Mouse (Mus musculus) forebrain, embryonic 16.5 days (tissue): ENCODE measurements around the gene Tnnt3. TPM values are rescaled to one million over a fixed set of nuclear protein-coding genes. Genes with fewer than 3 reads are reported as not detected.

Experiments used
- ATAC-seq: fragments of 200-750 bp; cut with Nextera tagmentation; 2 replicates; pipeline ENCODE4 v1.8.0; 2017; ENCODE audit warnings: mild to moderate bottlenecking, moderate library complexity
- H3K27ac ChIP-seq: fragments of 300-500 bp; sonication (generic); 2 replicates; pipeline ENCODE4 v1.5.1; 2014; ENCODE audit warnings: low read length, control low read depth
- H3K27me3 ChIP-seq: fragments of 300-500 bp; sonication (generic); replicated peaks from 2 replicates; pipeline ENCODE4 v1.6.1; 2014; ENCODE audit warnings: low read length; ENCODE audit not compliant: control insufficient read depth, insufficient read depth
- H3K36me3 ChIP-seq: fragments of 300-500 bp; sonication (generic); 2 replicates; pipeline ENCODE4 v1.6.1; 2014; ENCODE audit not compliant: control insufficient read depth, insufficient read depth
- H3K4me1 ChIP-seq: fragments of 300-500 bp; sonication (generic); replicated peaks from 2 replicates; pipeline ENCODE4 v1.6.1; 2014; ENCODE audit warnings: low read length; ENCODE audit not compliant: control insufficient read depth, insufficient read depth
- H3K4me2 ChIP-seq: fragments of 300-500 bp; sonication (generic); 2 replicates; pipeline ENCODE4 v1.6.1; 2014; ENCODE audit warnings: mild to moderate bottlenecking, low read length, control low read depth
- H3K4me3 ChIP-seq: fragments of 300-500 bp; sonication (generic); replicated peaks from 2 replicates; pipeline ENCODE4 v1.5.1; 2014; ENCODE audit warnings: mild to moderate bottlenecking, low read length, control low read depth
- H3K9ac ChIP-seq: fragments of 300-500 bp; sonication (generic); replicated peaks from 2 replicates; pipeline ENCODE4 v1.6.1; 2014; ENCODE audit warnings: low read depth, low read length, control low read depth
- H3K9me3 ChIP-seq: fragments of 300-500 bp; sonication (generic); 2 replicates; pipeline ENCODE4 v1.6.1; 2016; ENCODE audit warnings: low read length; ENCODE audit not compliant: control insufficient read depth
- WGBS: fragments of 180-500 bp; shearing (Covaris S2); extraction: QIAGEN DNeasy Blood & Tissue Kit; methylation state at CpG from one replicate; pipeline ENCODE4 v1.1.7; 2014; 5-methylcytosine and 5-hydroxymethylcytosine counted together
- polyA plus RNA-seq: library from polyadenylated mRNA; unstranded; fragments of >200 nt; fragmentation: Nextera tagmentation; extraction: Ambion mirVana; gene quantifications from 2 replicates; pipeline ENCODE4 v1.2.1, GENCODE M21; 2015

Tnnt3 gene
- polyA plus RNA-seq, 1 experiment from 2014 or later = 0.73 TPM

DNA sequence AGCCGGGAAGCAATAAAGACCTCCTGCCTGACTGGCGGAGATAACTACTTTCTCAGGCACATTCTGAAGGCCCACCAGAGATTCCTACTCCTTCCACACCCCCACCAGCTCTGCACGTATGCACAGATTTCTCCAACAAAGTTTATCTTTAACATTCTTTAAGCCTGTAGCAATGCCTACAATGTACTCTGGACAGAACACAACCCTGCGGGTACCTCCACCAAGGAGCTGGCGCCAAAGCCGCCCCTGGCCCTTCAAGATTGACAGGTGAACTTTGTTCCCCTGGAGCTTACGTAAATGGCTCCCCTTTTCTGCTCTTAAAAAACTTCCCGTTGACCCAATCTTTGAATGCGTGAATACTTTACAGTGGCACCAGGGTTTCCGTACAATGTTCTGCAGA, 30.7 kb downstream of the Tnnt3 start:
- Histone ChIP-seq H3K36me3 (no peaks in the 10 kb centered on the region), H3K4me3 (no peak overlapping the region), H3K9me3 (no peaks in the 10 kb centered on the region), H3K4me2 (no peak overlapping the region), H3K9ac (no peak overlapping the region), H3K4me1 (peaks cover 14% of the 10 kb centered on the region), H3K27me3 (no peaks in the 10 kb centered on the region), H3K27ac (no peak overlapping the region)
- ATAC-seq = no peak
- 71% methylated on average over 10 of the region's 10 CpGs for WGBS

GRCm38 (mm10) chr7:142531973-142532521, 33.4 kb downstream of the Tnnt3 start:
- no peak overlapping the region for H3K9ac ChIP-seq
- 0 out of 2 replicates have a peak, but pooled peaks cover 5% of the 10 kb centered on the region for H3K36me3 ChIP-seq
- no peak; the same call in 1 of the 2 replicates for ATAC-seq
- no peak overlapping the region for H3K4me2 ChIP-seq
- no peak overlapping the region for H3K4me3 ChIP-seq
- peaks cover 11% of the 10 kb centered on the region for H3K4me1 ChIP-seq
- H3K27ac ChIP-seq = no peak overlapping the region
- H3K9me3 ChIP-seq = no peaks in the 10 kb centered on the region
- no peaks in the 10 kb centered on the region for H3K27me3 ChIP-seq
- 87% methylated on average over 4 of the region's 4 CpGs for WGBS

DNA sequence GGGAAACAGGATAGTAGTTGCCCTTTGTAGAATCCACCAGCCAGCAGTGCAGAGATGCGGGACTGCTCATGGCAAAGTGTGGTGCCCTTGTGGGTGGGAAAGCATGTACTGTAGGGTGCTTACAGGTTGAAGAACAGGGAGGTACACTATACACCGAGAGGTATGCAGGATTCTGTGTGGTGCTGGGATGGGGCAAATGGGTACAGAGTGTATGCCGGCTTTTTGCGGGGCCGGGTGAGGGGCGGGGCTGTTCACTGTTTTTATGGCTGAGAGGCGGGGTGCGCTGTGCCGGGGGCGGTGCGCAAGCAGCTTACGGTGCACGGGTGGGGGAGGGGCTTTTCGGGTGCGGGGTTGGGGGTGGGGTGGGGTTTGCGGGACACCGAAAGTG, 34.0 kb downstream of the Tnnt3 start, which contains the start of gene Mrpl23:
TSS of gene Mrpl23 (plus strand) at position 16 of the 388 bp plus-strand sequence.
- no peaks in the 10 kb centered on the region for H3K27me3 ChIP-seq
- peaks cover 5% of the 10 kb centered on the region; the same call in 1 of the 2 replicates for H3K36me3 ChIP-seq
- ATAC-seq = peak; percentile 78
- peak within 1 kb of the TSS; percentile 72 for H3K27ac ChIP-seq
- peak within 1 kb of the TSS; percentile 87 for H3K4me2 ChIP-seq
- peaks cover 11% of the 10 kb centered on the region for H3K4me1 ChIP-seq
- H3K4me3 ChIP-seq = peak within 1 kb of the TSS; percentile 92
- 4% methylated on average over 17 of the region's 17 CpGs for WGBS
- peak within 1 kb of the TSS; percentile 89 for H3K9ac ChIP-seq
- no peaks in the 10 kb centered on the region for H3K9me3 ChIP-seq

GRCm38 (mm10) chr7:142533059-142533855, 34.6 kb downstream of the Tnnt3 start:
- Histone ChIP-seq H3K27ac (peak overlapping the region; percentile 72), H3K27me3 (no peaks in the 10 kb centered on the region), H3K4me2 (peak overlapping the region; percentile 87), H3K9me3 (no peaks in the 10 kb centered on the region), H3K4me1 (peaks cover 15% of the 10 kb centered on the region), H3K9ac (peak overlapping the region; percentile 89), H3K36me3 (peaks cover 5% of the 10 kb centered on the region; the same call in 1 of the 2 replicates), H3K4me3 (peak overlapping the region; percentile 92)
- ATAC-seq = peak; percentile 89
- under 1% methylated on average over 40 of the region's 44 CpGs for WGBS

DNA sequence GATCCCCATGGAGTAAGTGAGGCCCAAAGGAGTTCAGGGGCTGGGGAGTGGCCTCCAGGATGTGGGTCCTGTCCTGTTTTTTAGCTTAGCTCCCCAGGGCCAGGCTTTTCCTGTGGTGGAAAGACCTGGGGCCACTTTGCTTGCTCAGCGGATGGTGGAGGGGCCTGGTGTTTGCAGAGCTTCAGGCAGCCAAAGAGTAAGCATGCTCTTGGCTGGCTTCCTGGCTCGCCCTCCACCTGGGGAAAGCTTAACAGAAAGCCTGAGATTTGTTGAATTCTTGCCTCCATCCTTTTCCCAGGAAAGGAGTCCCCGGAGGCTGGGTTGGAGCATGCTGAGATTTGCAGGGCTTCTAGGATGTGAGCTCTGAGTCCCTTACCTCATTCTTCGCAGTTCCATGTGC, 36.5 kb downstream of the Tnnt3 start:
- Histone ChIP-seq H3K36me3 (peaks cover 5% of the 10 kb centered on the region; the same call in 1 of the 2 replicates), H3K4me2 (no peak overlapping the region), H3K27ac (no peak overlapping the region), H3K4me1 (peaks cover 18% of the 10 kb centered on the region), H3K9ac (no peak overlapping the region), H3K27me3 (no peaks in the 10 kb centered on the region), H3K9me3 (no peaks in the 10 kb centered on the region), H3K4me3 (no peak overlapping the region)
- ATAC-seq = no peak
- 86% methylated on average over 4 of the region's 4 CpGs for WGBS

DNA sequence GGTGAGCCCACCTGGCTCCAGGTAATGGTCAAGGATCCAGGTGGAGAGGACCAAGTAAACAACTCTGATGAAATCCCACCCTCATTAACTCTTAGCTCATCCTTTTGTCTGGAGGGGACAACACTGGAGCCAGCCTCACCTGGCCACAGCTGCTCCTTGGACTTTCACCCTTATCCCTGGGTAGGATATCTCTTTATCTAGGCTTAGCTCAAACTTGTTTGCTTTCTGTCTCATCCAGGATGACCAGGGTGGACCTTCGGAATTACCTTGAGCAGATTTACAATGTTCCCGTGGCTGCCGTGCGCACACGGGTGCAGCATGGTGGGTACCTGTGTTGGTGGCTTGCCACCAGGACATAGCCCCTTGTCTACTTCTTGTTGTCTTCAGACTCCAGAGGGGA, 37.2 kb downstream of the Tnnt3 start:
- WGBS = 93% methylated on average over 5 of the region's 5 CpGs
- peaks cover 5% of the 10 kb centered on the region; the same call in 1 of the 2 replicates for H3K36me3 ChIP-seq
- no peak overlapping the region for H3K4me2 ChIP-seq
- H3K27ac ChIP-seq = no peak overlapping the region
- no peaks in the 10 kb centered on the region for H3K27me3 ChIP-seq
- ATAC-seq = no peak
- H3K4me3 ChIP-seq = no peak overlapping the region
- no peak overlapping the region for H3K9ac ChIP-seq
- no peaks in the 10 kb centered on the region for H3K9me3 ChIP-seq
- H3K4me1 ChIP-seq = peaks cover 18% of the 10 kb centered on the region

DNA sequence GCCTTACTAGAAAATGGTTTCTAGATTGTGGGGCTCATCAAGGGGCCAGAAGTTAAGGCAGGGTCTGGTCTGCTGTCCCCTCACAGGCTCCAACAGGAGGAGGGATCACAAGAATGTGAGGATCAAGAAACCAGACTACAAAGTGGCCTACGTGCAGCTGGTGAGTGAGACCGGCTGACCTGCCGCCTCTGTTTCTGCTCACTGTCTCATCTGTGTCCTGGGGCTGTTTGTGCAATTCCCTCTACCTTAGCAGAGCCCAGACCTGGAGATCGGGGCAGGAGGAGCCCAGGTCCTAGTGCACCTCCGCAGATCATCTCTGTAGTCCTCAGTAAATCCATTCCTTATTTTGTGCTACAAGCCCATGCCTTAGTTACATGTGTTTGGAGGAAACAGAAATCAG, 38.5 kb downstream of the Tnnt3 start:
- H3K4me3 ChIP-seq = no peak overlapping the region
- H3K36me3 ChIP-seq = peaks cover 5% of the 10 kb centered on the region; the same call in 1 of the 2 replicates
- H3K9me3 ChIP-seq = no peaks in the 10 kb centered on the region
- no peak overlapping the region for H3K9ac ChIP-seq
- ATAC-seq = no peak
- peaks cover 18% of the 10 kb centered on the region for H3K4me1 ChIP-seq
- H3K27me3 ChIP-seq = no peaks in the 10 kb centered on the region
- 75% methylated on average over 5 of the region's 5 CpGs for WGBS
- H3K27ac ChIP-seq = no peak overlapping the region
- no peak overlapping the region for H3K4me2 ChIP-seq

DNA sequence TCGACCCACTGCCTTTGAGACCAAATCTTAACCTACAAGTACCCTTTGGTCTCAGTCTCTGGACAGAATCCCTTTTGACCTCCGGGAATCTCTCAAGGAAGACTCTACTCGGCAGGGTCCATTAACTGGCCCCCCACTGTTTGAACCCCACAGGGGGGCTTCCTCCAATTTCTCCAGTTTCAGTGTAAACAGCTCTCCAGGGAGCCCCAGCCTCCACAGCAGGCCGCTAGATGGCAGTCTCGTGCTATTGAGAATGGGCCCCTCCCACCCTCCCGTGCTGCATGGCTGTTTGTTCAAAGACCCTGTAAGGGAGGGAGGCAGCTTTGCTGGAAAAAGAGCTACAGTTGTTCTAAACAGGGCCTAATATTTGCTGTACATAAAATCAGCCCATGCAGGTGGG, 39.2 kb downstream of the Tnnt3 start:
- peak overlapping the region; percentile 13; the same call in 1 of the 2 replicates for H3K9ac ChIP-seq
- H3K27me3 ChIP-seq = no peaks in the 10 kb centered on the region
- H3K36me3 ChIP-seq = peaks cover 5% of the 10 kb centered on the region; the same call in 1 of the 2 replicates
- ATAC-seq = peak; percentile 70
- H3K4me2 ChIP-seq = no peak overlapping the region
- 6% methylated on average over 6 of the region's 6 CpGs for WGBS
- peaks cover 14% of the 10 kb centered on the region for H3K4me1 ChIP-seq
- no peak overlapping the region for H3K4me3 ChIP-seq
- no peaks in the 10 kb centered on the region for H3K9me3 ChIP-seq
- H3K27ac ChIP-seq = no peak overlapping the region

DNA sequence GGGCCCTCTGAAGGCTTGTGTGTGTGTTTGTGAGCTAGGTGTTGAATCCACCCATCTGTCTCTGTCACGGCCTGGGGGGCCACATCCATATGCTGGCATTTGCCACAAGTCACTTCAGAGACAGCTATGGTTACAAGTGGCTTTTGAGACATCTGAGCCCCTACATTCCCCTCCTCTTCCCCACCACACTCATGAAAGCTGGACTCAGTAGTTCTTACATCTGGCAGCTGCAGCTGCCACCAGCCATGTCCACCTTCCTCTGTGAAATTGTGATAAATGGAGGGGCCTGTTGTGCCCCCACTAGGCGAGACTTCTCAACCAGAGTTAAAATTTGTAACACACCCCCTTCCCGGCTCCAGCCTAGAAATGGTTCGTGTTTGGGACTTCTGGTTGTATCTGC, 39.7 kb downstream of the Tnnt3 start:
- H3K4me1 ChIP-seq = peaks cover 14% of the 10 kb centered on the region
- peaks cover 5% of the 10 kb centered on the region; the same call in 1 of the 2 replicates for H3K36me3 ChIP-seq
- no peak overlapping the region for H3K27ac ChIP-seq
- peak overlapping the region; percentile 13; the same call in 1 of the 2 replicates for H3K9ac ChIP-seq
- peak; percentile 8; the same call in 1 of the 2 replicates for ATAC-seq
- H3K4me3 ChIP-seq = no peak overlapping the region
- H3K9me3 ChIP-seq = no peaks in the 10 kb centered on the region
- H3K4me2 ChIP-seq = no peak overlapping the region
- H3K27me3 ChIP-seq = no peaks in the 10 kb centered on the region
- 34% methylated on average over 4 of the region's 4 CpGs for WGBS
